8 mouse cellular contexts compared by ENCODE assay signal in the genomic region with DNA sequence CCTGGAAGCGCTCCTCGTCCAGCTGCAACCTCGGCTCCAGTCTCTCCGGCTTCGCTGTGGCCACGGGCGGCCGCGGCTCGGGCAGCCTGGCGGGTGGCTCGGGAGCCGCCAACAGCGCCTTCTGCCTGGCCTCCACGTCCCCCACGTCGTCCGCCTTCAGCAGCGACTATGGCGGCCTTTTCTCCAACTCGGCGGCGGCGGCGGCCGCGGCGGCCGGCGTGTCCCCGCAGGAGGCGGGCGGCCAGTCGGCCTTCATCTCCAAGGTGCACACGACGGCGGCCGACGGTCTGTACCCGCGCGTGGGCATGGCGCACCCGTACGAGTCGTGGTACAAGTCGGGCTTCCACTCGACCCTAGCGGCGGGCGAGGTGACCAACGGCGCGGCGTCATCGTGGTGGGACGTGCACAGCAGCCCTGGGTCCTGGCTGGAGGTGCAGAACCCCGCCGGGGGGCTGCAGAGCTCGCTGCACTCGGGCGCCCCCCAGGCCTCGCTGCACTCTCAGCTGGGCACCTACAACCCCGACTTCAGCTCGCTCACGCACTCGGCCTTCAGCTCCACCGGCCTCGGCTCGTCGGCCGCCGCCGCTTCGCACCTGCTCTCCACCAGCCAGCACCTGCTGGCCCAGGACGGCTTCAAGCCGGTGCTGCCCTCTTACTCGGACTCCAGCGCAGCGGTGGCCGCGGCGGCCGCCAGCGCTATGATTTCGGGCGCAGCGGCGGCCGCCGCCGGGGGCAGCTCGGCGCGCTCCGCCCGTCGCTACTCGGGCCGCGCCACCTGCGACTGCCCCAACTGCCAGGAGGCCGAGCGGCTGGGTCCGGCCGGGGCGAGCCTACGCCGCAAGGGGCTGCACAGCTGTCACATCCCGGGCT. TPM values are rescaled to one million over a fixed set of nuclear protein-coding genes. Genes with fewer than 3 reads are reported as not detected.
DNase-seq lines count a peak whose midpoint lies in the region; ATAC-seq and TF ChIP-seq lines count a peak whose summit lies in the region.

No protein-coding gene starts in this region.

- H3K27ac ChIP-seq in hindbrain, embryonic 15.5 days (replicated peaks), result no peak overlapping the region
- no peak overlapping the region for H3K27ac ChIP-seq in thymus, adult 2 months (ENCODE audit: control insufficient read depth, insufficient read depth, low read length)

- TF ChIP-seq CTCF in thymus, adult 2 months (IDR thresholded peaks at IDR 0.05; ENCODE audit: borderline replicate concordance, control insufficient read depth, extremely low read depth, insufficient read depth, low read length, poor library complexity), result no peak

- TF ChIP-seq POLR2A in thymus, adult 2 months (IDR thresholded peaks at IDR 0.05; ENCODE audit: control insufficient read depth, extremely low read depth, insufficient read depth, low read length, poor library complexity), result no peak

- DNase-seq in adrenal gland, postnatal 14 days, result peak; percentile 24
- DNase-seq in adrenal gland, adult 8-10 months, result no peak
- DNase-seq in spleen, adult 18-20 months, result peak; percentile 9 to 34
- DNase-seq in spleen, postnatal 14 days (ENCODE audit: low spot score in 2 of 2), result no peak
- peak; percentile 38 to 45 for DNase-seq in lung, postnatal 4 days
- peak; percentile 50 for DNase-seq in thymus, adult 2 months
- no peak for DNase-seq in left cerebral cortex, postnatal 4 days

- under 1% methylated on average over 102 of the region's 110 CpGs for WGBS in hindbrain, embryonic 15.5 days
- WGBS in thymus, adult 2 months, result 1% methylated on average over 109 of the region's 110 CpGs

- H3K9me3 ChIP-seq in hindbrain, embryonic 15.5 days, result no peaks in the 10 kb centered on the region

- H3K4me1 ChIP-seq in hindbrain, embryonic 15.5 days (replicated peaks), result peaks cover 38% of the 10 kb centered on the region
- H3K4me1 ChIP-seq in thymus, adult 2 months (replicated peaks; ENCODE audit: control insufficient read depth, insufficient read depth, low read length), result peaks cover 42% of the 10 kb centered on the region

- H3K36me3 ChIP-seq in hindbrain, embryonic 15.5 days, result no peaks in the 10 kb centered on the region
- H3K36me3 ChIP-seq in thymus, adult 2 months (ENCODE audit: control insufficient read depth, insufficient read depth, low read length), result no peaks in the 10 kb centered on the region

- H3K27me3 ChIP-seq in hindbrain, embryonic 15.5 days, result peaks cover 48% of the 10 kb centered on the region
- H3K27me3 ChIP-seq in thymus, adult 2 months (ENCODE audit: control insufficient read depth, insufficient read depth, low read length), result peaks cover 54% of the 10 kb centered on the region

- intact Hi-C loops in left cerebral cortex, postnatal 4 days (cut with DNase I), result loop anchor here (2.0 to 5.0 kb wide), 2 partner anchors 295 to 756 kb away; no protein-coding TSS in a partner anchor

- ATAC-seq in hindbrain, embryonic 15.5 days (ENCODE audit: low FRiP score, low read depth), result 0 out of 2 replicates have a peak, but pooled peaks have one; percentile 21

- H3K9ac ChIP-seq in hindbrain, embryonic 15.5 days, result no peak overlapping the region

- peak overlapping the region; percentile 36 for H3K4me3 ChIP-seq in hindbrain, embryonic 15.5 days
- peak overlapping the region; percentile 23 for H3K4me3 ChIP-seq in thymus, adult 2 months (ENCODE audit: control insufficient read depth, insufficient read depth, low read length)

- peak overlapping the region; percentile 57 for H3K4me2 ChIP-seq in hindbrain, embryonic 15.5 days

RNA-seq across cellular contexts. Expression of a gene that starts 1.8 kb away (rescaled TPM):
- total RNA-seq in adrenal gland, postnatal 14 days (2021), result not detected in 2 replicates
- total RNA-seq in adrenal gland, adult 8-10 months (2022), result not detected
- polyA plus RNA-seq in hindbrain, embryonic 15.5 days (2015; fragmentation: Nextera tagmentation; extraction: Ambion mirVana), result 1.2 TPM in 2 replicates
- polyA plus RNA-seq in thymus, adult 2 months (2012; rRNA removed), result not detected in 2 replicates
- total RNA-seq in left cerebral cortex, postnatal 4 days (2021), result 1 to 10 TPM; 7.8 to 8.2 TPM

RNA-seq across cellular contexts. Expression of a gene that starts 38.9 kb away (rescaled TPM):
- 17.6 and 20.3 TPM in 2 replicates for total RNA-seq in adrenal gland, postnatal 14 days (2021)
- total RNA-seq in adrenal gland, adult 8-10 months (2022), result 10 to 100 TPM; 23.9 to 33.8 (median 30.1) TPM
- 7.3 and 8.2 TPM in 2 replicates for polyA plus RNA-seq in hindbrain, embryonic 15.5 days (2015; fragmentation: Nextera tagmentation; extraction: Ambion mirVana)
- 2.7 and 2.9 TPM in 2 replicates for polyA plus RNA-seq in thymus, adult 2 months (2012; rRNA removed)
- total RNA-seq in left cerebral cortex, postnatal 4 days (2021), result 1 to 10 TPM; 3.4 to 4.1 TPM

RNA-seq across cellular contexts. Expression of a gene that starts 39.0 kb away (rescaled TPM):
- 18.6 and 22.0 TPM in 2 replicates for total RNA-seq in adrenal gland, postnatal 14 days (2021)
- total RNA-seq in adrenal gland, adult 8-10 months (2022), result 10 to 100 TPM; 18.0 to 24.0 (median 20.5) TPM
- polyA plus RNA-seq in hindbrain, embryonic 15.5 days (2015; fragmentation: Nextera tagmentation; extraction: Ambion mirVana), result 26.2 and 29.0 TPM in 2 replicates
- polyA plus RNA-seq in thymus, adult 2 months (2012; rRNA removed), result 3.1 and 3.6 TPM in 2 replicates
- 10 to 100 TPM; 22.9 to 25.1 TPM for total RNA-seq in left cerebral cortex, postnatal 4 days (2021)

RNA-seq across cellular contexts. Expression of a gene that starts 54.8 kb away (rescaled TPM):
- 45.0 and 47.3 TPM in 2 replicates for total RNA-seq in adrenal gland, postnatal 14 days (2021)
- total RNA-seq in adrenal gland, adult 8-10 months (2022), result 10 to 100 TPM; 53.6 to 59.3 (median 56.3) TPM
- 92.9 and 97.7 TPM in 2 replicates for polyA plus RNA-seq in hindbrain, embryonic 15.5 days (2015; fragmentation: Nextera tagmentation; extraction: Ambion mirVana)
- polyA plus RNA-seq in thymus, adult 2 months (2012; rRNA removed), result 7.7 and 7.8 TPM in 2 replicates
- 100 to 1,000 TPM in 1 of 2 experiments, 10 to 100 TPM in 1; 99.6 to 106 TPM for total RNA-seq in left cerebral cortex, postnatal 4 days (2021)

Comparison
In these comparisons a context has a peak if more than half of its experiments do, and no peak if none do; other contexts are left out.
1. DNase-seq: peak in adrenal gland, postnatal 14 days (single experiment), spleen, adult 18-20 months (2 of 2), lung, postnatal 4 days (2 of 2) and thymus, adult 2 months (single experiment); none in adrenal gland, adult 8-10 months (single experiment), spleen, postnatal 14 days (0 of 2) and left cerebral cortex, postnatal 4 days (single experiment).